Mouse (Mus musculus) midbrain, embryonic 14.5 days (tissue): ENCODE measurements around the gene Shcbp1l. TPM values are rescaled to one million over a fixed set of nuclear protein-coding genes. Genes with fewer than 3 reads are reported as not detected.
A peak's percentile ranks its signal among the peaks of the same experiment; 100 is the strongest.
"Not testable (repeated sequence)": the region's sequence is repeated elsewhere in the genome, so short reads cannot be mapped to it uniquely, and the experiment has no call there.

ENCODE experiments used
- ATAC-seq: fragments of 200-750 bp; cut with Nextera tagmentation; 2 replicates; pipeline ENCODE4 v1.8.0; 2017; ENCODE audit warnings: moderate number of reproducible peaks, moderate library complexity; ENCODE audit not compliant: low FRiP score, low TSS enrichment
- DNase-seq: peaks from one replicate; pipeline ENCODE4 v3.0.0-alpha.2; 2015
- H3K27ac ChIP-seq: fragments of 300-500 bp; sonication (generic); replicated peaks from 2 replicates; pipeline ENCODE4 v1.5.1; 2014; ENCODE audit warnings: mild to moderate bottlenecking, low read depth, low read length, moderate library complexity
- H3K27me3 ChIP-seq: fragments of 300-500 bp; sonication (generic); 2 replicates; pipeline ENCODE4 v1.6.1; 2014; ENCODE audit warnings: low read length, control low read depth, mixed read lengths; ENCODE audit not compliant: control insufficient read depth, insufficient read depth
- H3K36me3 ChIP-seq: fragments of 300-500 bp; sonication (generic); 2 replicates; pipeline ENCODE4 v1.6.1; 2014; ENCODE audit warnings: low read length, control low read depth; ENCODE audit not compliant: control insufficient read depth, insufficient read depth
- H3K4me1 ChIP-seq: fragments of 300-500 bp; sonication (generic); 2 replicates; pipeline ENCODE4 v1.6.1; 2014; ENCODE audit warnings: mild to moderate bottlenecking, antibody characterized with exemption, low read length, control low read depth; ENCODE audit not compliant: control insufficient read depth, insufficient read depth
- H3K4me2 ChIP-seq: fragments of 300-500 bp; sonication (generic); 2 replicates; pipeline ENCODE4 v1.6.1; 2014; ENCODE audit warnings: mild to moderate bottlenecking, low read length, moderate library complexity
- H3K4me3 ChIP-seq: fragments of 300-500 bp; sonication (generic); replicated peaks from 2 replicates; pipeline ENCODE4 v1.5.1; 2014; ENCODE audit warnings: low read depth, low read length
- H3K9ac ChIP-seq: fragments of 300-500 bp; sonication (generic); replicated peaks from 2 replicates; pipeline ENCODE4 v1.6.1; 2014; ENCODE audit warnings: mild to moderate bottlenecking, low read length, moderate library complexity
- H3K9me3 ChIP-seq: fragments of 300-500 bp; sonication (generic); 2 replicates; pipeline ENCODE4 v1.6.1; 2016; ENCODE audit warnings: low read length, control low read depth, mixed read lengths; ENCODE audit not compliant: control insufficient read depth
- WGBS: fragments of 180-500 bp; shearing (Covaris S2); extraction: QIAGEN DNeasy Blood & Tissue Kit; methylation state at CpG from one replicate; pipeline ENCODE4 v1.1.7; 2014; 5-methylcytosine and 5-hydroxymethylcytosine counted together
- polyA plus RNA-seq: library from polyadenylated mRNA; unstranded; fragments of >200 nt; fragmentation: Nextera tagmentation; extraction: Ambion mirVana; gene quantifications from 2 replicates; pipeline ENCODE4 v1.2.1, GENCODE M21; 2014

Shcbp1l gene
- polyA plus RNA-seq, 1 experiment from 2014 or later = 0.26 TPM

- not testable (repeated sequence) for H3K27ac ChIP-seq, H3K9me3 ChIP-seq, H3K4me2 ChIP-seq, H3K4me3 ChIP-seq, H3K27me3 ChIP-seq, H3K36me3 ChIP-seq, H3K4me1 ChIP-seq, ATAC-seq, DNase-seq, H3K9ac ChIP-seq
- WGBS = 86% methylated on average over 4 of the region's 4 CpGs
Measured at GRCm38 (mm10) chr1:153395706-153396105, 29.3 kb upstream of the Shcbp1l start.

GRCm38 (mm10) chr1:153401765-153402164, 23.2 kb upstream of the Shcbp1l start:
- H3K9ac ChIP-seq = no peak overlapping the region
- no peaks in the 10 kb centered on the region for H3K9me3 ChIP-seq
- WGBS = 3% methylated on average over 7 of the region's 7 CpGs
- H3K27me3 ChIP-seq = no peaks in the 10 kb centered on the region
- ATAC-seq (no peak), DNase-seq (peak; percentile 86)
- H3K4me3 ChIP-seq = no peak overlapping the region
- H3K4me2 ChIP-seq = no peak overlapping the region
- no peaks in the 10 kb centered on the region for H3K4me1 ChIP-seq
- no peak overlapping the region for H3K27ac ChIP-seq
- H3K36me3 ChIP-seq = no peaks in the 10 kb centered on the region

- not testable (repeated sequence) for H3K36me3 ChIP-seq, H3K27ac ChIP-seq, H3K9me3 ChIP-seq, ATAC-seq, H3K4me3 ChIP-seq, H3K9ac ChIP-seq, H3K27me3 ChIP-seq, H3K4me1 ChIP-seq, DNase-seq, H3K4me2 ChIP-seq
- 88% methylated on average over 11 of the region's 11 CpGs for WGBS
Measured at GRCm38 (mm10) chr1:153407641-153408040, 17.3 kb upstream of the Shcbp1l start.

- H3K4me2 ChIP-seq, H3K9me3 ChIP-seq, DNase-seq, H3K4me1 ChIP-seq, H3K27ac ChIP-seq, H3K4me3 ChIP-seq, H3K27me3 ChIP-seq, H3K9ac ChIP-seq, ATAC-seq, H3K36me3 ChIP-seq: not testable (repeated sequence)
- 87% methylated on average over 5 of the region's 5 CpGs for WGBS
Measured at GRCm38 (mm10) chr1:153408296-153408695, 16.7 kb upstream of the Shcbp1l start.

- not testable (repeated sequence) for H3K4me3 ChIP-seq, H3K36me3 ChIP-seq, H3K27me3 ChIP-seq, H3K9me3 ChIP-seq, H3K9ac ChIP-seq, DNase-seq, H3K27ac ChIP-seq, H3K4me1 ChIP-seq, H3K4me2 ChIP-seq, ATAC-seq
- 100% methylated on average over 1 of the region's 4 CpGs for WGBS
Measured at GRCm38 (mm10) chr1:153410915-153411314, 14.0 kb upstream of the Shcbp1l start.

- no peak for DNase-seq
- H3K27me3 ChIP-seq = no peaks in the 10 kb centered on the region
- WGBS = 92% methylated on average over 6 of the region's 6 CpGs
- no peaks in the 10 kb centered on the region for H3K9me3 ChIP-seq
- H3K9ac ChIP-seq = no peak overlapping the region
- no peak for ATAC-seq
- H3K4me2 ChIP-seq = no peak overlapping the region
- H3K36me3 ChIP-seq = no peaks in the 10 kb centered on the region
- H3K4me1 ChIP-seq = no peaks in the 10 kb centered on the region
- no peak overlapping the region for H3K4me3 ChIP-seq
- H3K27ac ChIP-seq = no peak overlapping the region
Measured at GRCm38 (mm10) chr1:153411723-153412122, 13.2 kb upstream of the Shcbp1l start.

- not testable (repeated sequence) for H3K9ac ChIP-seq, H3K4me1 ChIP-seq, H3K4me3 ChIP-seq, H3K4me2 ChIP-seq, ATAC-seq, H3K27me3 ChIP-seq, H3K27ac ChIP-seq, H3K9me3 ChIP-seq, H3K36me3 ChIP-seq, DNase-seq
- 66% methylated on average over 3 of the region's 4 CpGs for WGBS
Measured at GRCm38 (mm10) chr1:153412663-153413396, 12.1 kb upstream of the Shcbp1l start.

GRCm38 (mm10) chr1:153413397-153414020, 11.5 kb upstream of the Shcbp1l start:
- H3K9ac ChIP-seq, H3K27ac ChIP-seq, H3K27me3 ChIP-seq, DNase-seq, H3K4me3 ChIP-seq, H3K9me3 ChIP-seq, H3K36me3 ChIP-seq, H3K4me1 ChIP-seq, H3K4me2 ChIP-seq, ATAC-seq: not testable (repeated sequence)
- 79% methylated on average over 13 of the region's 13 CpGs for whole genome bisulfite sequencing
